Mouse (Mus musculus) erythroblast, embryonic 14.5 days (primary cell): ENCODE measurements around the gene Islr2. TPM values are rescaled to one million over a fixed set of nuclear protein-coding genes. Genes with fewer than 3 reads are reported as not detected.

Experiments
- H3K27me3 ChIP-seq: 2 replicates; pipeline ENCODE4 v1.6.1; 2012; ENCODE audit warnings: inconsistent platforms; ENCODE audit not compliant: control insufficient read depth
- H3K36me3 ChIP-seq: 2 replicates; pipeline ENCODE4 v1.6.1; 2012; ENCODE audit warnings: mild to moderate bottlenecking, inconsistent platforms; ENCODE audit not compliant: control insufficient read depth
- H3K4me1 ChIP-seq: 2 replicates; pipeline ENCODE4 v1.6.1; 2012; ENCODE audit warnings: inconsistent platforms; ENCODE audit not compliant: control insufficient read depth
- H3K4me3 ChIP-seq: replicated peaks from 2 replicates; pipeline ENCODE3; 2012; ENCODE audit warnings: moderate library complexity, mild to moderate bottlenecking, inconsistent platforms
- H3K9me3 ChIP-seq: 2 replicates; pipeline ENCODE4 v1.6.1; 2012; ENCODE audit warnings: low read length, inconsistent platforms, mixed read lengths; ENCODE audit not compliant: control insufficient read depth
- GATA1 ChIP-seq: IDR thresholded peaks from 2 replicates; pipeline ENCODE4 v1.6.1; 2012; ENCODE audit warnings: low read length, inconsistent platforms, mixed read lengths
- TAL1 ChIP-seq: IDR thresholded peaks from 3 replicates; pipeline ENCODE4 v1.6.1; 2012; ENCODE audit warnings: low read length, inconsistent platforms, mixed read lengths
- polyA plus RNA-seq: library from polyadenylated mRNA; stranded (reverse); fragments of >175 nt; gene quantifications from 2 replicates; pipeline ENCODE4 v1.2.3, GENCODE M21; 2012

The Islr2 gene
- polyA plus RNA-seq, 1 experiment: not detected

DNA sequence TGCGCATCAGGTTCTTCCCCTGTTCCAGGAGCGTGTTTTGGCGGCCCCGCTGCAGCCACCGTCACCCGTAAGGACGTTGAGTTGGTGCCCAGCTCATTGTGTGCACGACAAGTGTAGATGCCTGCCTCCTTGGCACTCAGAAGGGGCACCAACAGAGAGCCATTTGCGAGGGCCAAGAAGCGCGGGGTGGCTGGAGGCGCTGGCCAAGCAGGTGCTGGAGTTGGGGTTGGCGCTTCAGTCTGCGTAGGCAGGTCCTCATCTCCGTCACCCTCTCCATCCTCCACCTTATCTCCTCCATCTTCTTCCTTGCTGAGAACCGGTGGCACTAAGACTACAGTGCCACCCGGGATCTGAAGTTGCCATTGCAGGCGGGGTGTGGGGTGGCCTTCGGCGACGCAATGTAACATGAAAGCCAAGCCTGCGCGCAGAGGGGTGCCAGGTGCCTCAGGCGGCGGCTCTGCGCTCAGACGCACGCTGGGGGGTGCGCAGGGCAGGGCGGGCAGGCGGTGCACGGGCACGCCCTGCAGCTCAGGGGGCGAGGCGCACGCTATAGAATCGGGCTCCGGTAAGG, 5.2 kb downstream of the Islr2 start:
- peaks cover 100% of the 10 kb centered on the region for H3K27me3 ChIP-seq
- peaks cover 4% of the 10 kb centered on the region; the same call in 1 of the 2 replicates for H3K9me3 ChIP-seq
- H3K36me3 ChIP-seq: no peaks in the 10 kb centered on the region
- H3K4me3 ChIP-seq: no peak overlapping the region
- TF ChIP-seq GATA1 (no peak), TAL1 (no peak)
- H3K4me1 ChIP-seq: peaks cover 6% of the 10 kb centered on the region

DNA sequence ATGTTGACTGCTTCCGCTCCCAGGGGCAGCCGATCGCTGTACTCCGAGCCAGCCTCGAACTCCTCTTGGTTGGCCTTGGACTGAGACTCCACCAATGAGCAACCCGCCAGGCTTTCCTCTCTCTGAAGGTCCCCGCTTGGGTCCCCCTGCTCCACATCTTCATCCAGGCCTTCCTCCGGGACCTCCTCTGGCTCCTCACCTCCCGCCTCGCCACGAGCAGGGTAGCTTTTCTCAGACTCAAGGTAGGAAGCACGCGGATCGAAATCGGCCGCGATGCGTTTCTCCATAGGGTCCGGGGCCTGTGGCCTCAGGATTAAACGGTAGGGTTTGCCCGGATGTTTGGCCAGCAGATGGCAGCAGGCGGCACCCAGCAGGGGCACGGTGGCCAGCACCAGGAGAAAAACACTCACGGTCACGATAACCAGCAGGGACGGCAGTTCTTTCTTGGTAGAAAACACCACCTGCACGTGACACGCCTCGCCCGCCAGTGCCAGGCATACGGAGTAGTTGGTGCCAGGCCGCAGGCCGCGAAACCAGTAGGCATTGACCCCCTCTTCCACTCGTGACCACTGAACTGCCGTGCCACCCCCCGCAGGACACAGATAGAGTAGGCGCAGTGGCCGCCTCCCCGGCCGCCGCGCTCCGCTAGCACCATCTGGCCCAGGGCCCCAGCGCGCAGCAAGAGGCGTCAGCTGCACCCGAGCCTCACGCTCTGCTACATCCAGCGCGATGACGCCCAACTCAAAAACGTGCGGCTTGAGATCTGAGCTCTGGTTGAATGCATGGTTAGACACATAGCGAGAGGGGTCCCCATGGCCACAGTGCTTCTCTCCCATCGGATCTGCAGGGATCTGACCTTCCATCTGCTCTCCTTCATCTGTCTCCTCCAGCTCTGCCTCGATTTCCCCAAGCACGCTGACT, 6.1 kb downstream of the Islr2 start:
- TF ChIP-seq TAL1 (no peak), GATA1 (no peak)

DNA sequence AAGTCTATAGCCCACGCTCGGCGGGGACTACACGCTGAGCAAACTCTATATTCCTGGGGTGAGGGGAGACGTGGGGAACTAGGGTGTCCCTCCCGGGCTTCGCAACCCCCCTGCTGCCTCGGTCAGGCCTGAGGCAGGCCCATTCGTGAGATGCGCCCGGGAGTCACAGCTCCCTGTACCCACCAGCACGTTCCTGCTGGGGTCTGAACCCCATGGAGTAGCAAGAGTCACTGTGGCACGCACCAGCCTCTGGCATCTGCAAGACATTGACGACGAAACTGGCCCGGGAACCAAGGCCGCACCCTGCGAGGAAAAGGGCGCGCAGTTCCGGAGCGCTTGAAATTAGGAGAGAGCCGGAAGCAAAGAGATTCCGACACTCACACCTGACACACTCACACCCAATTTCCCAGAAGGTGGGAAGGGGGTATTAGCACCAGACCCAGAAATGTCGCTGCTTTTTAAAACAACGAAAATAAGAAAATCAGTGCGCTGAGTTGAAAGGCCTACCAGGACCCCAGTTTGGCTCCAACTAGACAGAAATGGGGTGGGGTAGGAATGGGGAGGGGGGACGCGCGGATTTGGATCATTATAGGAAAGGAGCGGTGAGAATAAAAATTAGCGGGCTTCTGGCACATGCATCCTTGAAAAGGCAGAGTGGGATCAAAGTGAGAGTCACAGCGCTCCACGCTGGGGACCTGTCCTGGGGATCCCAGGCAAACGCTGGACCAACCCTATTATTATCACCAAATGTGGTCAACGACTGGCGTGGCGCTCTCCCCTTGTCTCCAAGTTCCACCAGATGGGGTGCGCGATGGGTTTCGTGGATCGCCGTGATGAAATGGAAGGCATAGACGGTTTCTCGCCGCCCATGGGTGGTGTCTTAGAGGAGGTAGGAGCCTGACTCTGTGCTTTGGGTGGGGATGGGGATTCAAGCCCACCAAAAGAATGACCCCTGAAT, 7.2 kb downstream of the Islr2 start:
- peaks cover 3% of the 10 kb centered on the region for H3K4me1 ChIP-seq

More for the DNA sequence above, 6.1 kb downstream of the Islr2 start:
- Histone ChIP-seq H3K4me3 (no peak overlapping the region), H3K4me1 (peaks cover 3% of the 10 kb centered on the region), H3K27me3 (peaks cover 96% of the 10 kb centered on the region), H3K9me3 (peaks cover 4% of the 10 kb centered on the region; the same call in 1 of the 2 replicates), H3K36me3 (no peaks in the 10 kb centered on the region)

DNA sequence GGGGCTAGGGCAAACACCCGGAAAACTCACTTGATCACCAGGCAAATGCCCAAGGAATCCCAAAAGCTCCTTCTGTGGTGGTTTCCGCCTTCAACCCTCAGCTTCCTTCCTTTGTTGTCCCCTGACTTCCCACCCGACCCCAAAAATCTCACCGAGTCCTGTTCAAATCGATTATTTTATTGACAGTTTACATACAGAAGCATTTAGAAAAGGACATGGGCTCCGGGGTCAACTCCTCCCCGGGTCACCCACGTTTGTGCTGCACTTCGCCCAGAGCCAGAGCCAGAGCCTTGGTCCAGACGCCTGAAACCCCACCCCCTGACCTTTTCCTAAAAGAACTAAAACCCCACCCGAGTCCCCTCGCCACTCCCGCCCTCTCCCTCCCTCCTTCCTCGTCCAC, 8.0 kb downstream of the Islr2 start:
- H3K4me1 ChIP-seq: peaks cover 3% of the 10 kb centered on the region
- no peaks in the 10 kb centered on the region for H3K36me3 ChIP-seq
- H3K9me3 ChIP-seq: peaks cover 4% of the 10 kb centered on the region; the same call in 1 of the 2 replicates
- H3K4me3 ChIP-seq: no peak overlapping the region
- H3K27me3 ChIP-seq: peaks cover 77% of the 10 kb centered on the region
- no peak for TF ChIP-seq TAL1

More for the DNA sequence above, 7.2 kb downstream of the Islr2 start:
- no peaks in the 10 kb centered on the region for H3K36me3 ChIP-seq
- H3K4me3 ChIP-seq: no peak overlapping the region
- H3K27me3 ChIP-seq: peaks cover 84% of the 10 kb centered on the region
- TF ChIP-seq GATA1: no peak
- no peak for TF ChIP-seq TAL1
- H3K9me3 ChIP-seq: peaks cover 4% of the 10 kb centered on the region; the same call in 1 of the 2 replicates

DNA sequence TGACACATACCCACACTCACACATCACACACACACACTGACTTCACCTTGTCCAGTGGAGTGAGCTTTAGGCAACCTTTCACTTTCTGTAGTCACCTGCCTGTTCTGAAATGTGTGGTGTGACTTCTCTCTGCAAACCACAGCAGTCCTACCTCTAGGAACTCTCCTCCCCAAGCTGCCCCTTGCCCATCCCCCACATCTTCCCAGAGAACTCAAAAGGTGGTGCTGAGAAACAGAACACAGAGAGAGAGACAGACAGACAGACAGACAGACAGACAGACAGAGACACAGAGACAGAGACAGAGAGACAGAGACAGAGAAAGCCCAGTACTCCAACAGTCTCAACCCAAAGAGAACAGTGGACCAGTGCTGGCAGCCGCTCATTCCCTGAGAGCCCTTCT, 8.4 kb downstream of the Islr2 start:
- TF ChIP-seq TAL1 (no peak), GATA1 (no peak)
- Histone ChIP-seq H3K27me3 (peaks cover 72% of the 10 kb centered on the region), H3K9me3 (peaks cover 4% of the 10 kb centered on the region; the same call in 1 of the 2 replicates), H3K36me3 (no peaks in the 10 kb centered on the region), H3K4me1 (peaks cover 3% of the 10 kb centered on the region), H3K4me3 (no peak overlapping the region)

DNA sequence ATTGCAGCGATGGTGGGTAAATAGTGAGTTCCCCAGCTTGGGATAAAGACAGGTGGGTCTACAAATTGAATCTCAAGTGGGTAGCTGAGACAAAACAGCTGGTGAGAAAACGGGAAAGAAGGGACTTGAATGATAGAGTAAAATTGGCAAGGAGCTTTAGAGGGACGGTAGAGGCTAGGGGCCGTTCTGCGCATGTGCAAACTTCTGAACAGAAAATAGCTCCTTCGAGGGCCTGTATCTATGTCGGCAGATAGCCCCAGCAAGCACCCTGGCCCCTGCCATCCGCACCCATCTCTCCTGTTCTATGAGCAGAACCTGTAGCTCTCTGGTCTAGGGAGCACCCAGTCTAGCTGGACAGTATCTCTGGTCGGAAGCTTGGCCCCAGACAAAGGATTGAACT, 9.9 kb downstream of the Islr2 start:
- Histone ChIP-seq H3K4me3 (no peak overlapping the region), H3K9me3 (peaks cover 4% of the 10 kb centered on the region; the same call in 1 of the 2 replicates), H3K36me3 (no peaks in the 10 kb centered on the region), H3K4me1 (peaks cover 3% of the 10 kb centered on the region), H3K27me3 (peaks cover 57% of the 10 kb centered on the region)
- no peak for TF ChIP-seq TAL1
- TF ChIP-seq GATA1: no peak

DNA sequence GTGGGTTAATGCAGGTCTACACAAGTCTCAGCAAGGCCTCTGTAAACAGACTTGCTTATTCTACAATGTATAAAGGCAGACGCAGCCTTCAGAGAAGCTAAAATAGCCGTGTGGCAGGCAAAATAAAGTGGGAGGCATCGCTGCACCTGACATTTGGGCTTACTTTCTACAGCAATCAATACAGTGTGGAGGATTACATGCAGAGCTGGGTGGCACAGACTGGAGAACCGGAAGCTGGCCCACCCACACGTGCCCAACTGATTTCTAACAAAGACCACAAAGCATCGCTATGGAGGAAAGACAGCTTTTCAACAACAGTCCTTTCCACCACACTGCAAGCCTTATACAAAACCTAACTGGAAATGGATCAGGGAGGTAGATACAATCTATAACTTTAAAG, 19.7 kb downstream of the Islr2 start:
- H3K4me3 ChIP-seq: no peak overlapping the region
- no peaks in the 10 kb centered on the region; the same call in none of the 2 replicates for H3K27me3 ChIP-seq
- TF ChIP-seq TAL1: no peak
- TF ChIP-seq GATA1: no peak
- no peaks in the 10 kb centered on the region for H3K36me3 ChIP-seq
- H3K9me3 ChIP-seq: no peaks in the 10 kb centered on the region
- H3K4me1 ChIP-seq: no peaks in the 10 kb centered on the region

DNA sequence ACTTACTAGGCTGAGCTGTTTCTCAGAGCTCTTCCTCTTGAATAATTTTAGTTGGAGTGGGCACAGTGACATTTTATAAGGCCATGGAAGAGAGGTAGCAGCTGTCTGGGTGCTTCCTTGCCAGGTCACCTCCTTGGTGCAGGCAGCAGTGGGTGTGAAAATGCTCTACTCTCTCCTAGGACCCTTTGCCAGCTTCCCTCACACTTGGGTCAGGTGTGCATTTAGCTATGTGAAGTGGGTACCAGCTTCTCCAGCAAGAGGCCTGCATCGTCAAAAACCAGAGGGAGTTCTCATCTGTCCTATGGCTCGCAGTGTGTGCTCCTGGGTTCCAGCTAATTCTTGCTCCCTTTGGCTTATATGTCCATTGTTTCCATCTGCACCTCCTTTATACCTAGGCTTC, 24.7 kb downstream of the Islr2 start:
- Histone ChIP-seq H3K27me3 (no peaks in the 10 kb centered on the region; the same call in 1 of the 2 replicates), H3K9me3 (no peaks in the 10 kb centered on the region), H3K4me1 (no peaks in the 10 kb centered on the region), H3K4me3 (no peak overlapping the region), H3K36me3 (no peaks in the 10 kb centered on the region)
- TF ChIP-seq TAL1: no peak
- no peak for TF ChIP-seq GATA1
